Mouse (Mus musculus): Measurements from ENCODE around the gene Ptpre. TPM values are rescaled to one million over a fixed set of nuclear protein-coding genes. Genes with fewer than 3 reads are reported as not detected.

Gene Ptpre
- polyA plus RNA-seq, 1 experiment from 2014 or later: 2.7 TPM

GRCm38 (mm10) chr7:135594676-135595075 lies 57.4 kb downstream of the Ptpre start:
- Histone ChIP-seq H3K9me3 (replicated peaks) (no peaks in the 10 kb centered on the region), H3K4me1 (replicated peaks) (peaks cover 47% of the 10 kb centered on the region), H3K4me2 (no peak overlapping the region), H3K27ac (ENCODE audit: poor library complexity, severe bottlenecking) (no peak overlapping the region), H3K27me3 (replicated peaks) (peaks cover 36% of the 10 kb centered on the region), H3K36me3 (no peaks in the 10 kb centered on the region), H3K4me3 (no peak overlapping the region), H3K9ac (no peak overlapping the region)
- no peak for ATAC-seq (ENCODE audit: insufficient number of reproducible peaks, low FRiP score)
- 51% methylated on average over 7 of the region's 7 CpGs for WGBS

- Histone ChIP-seq H3K36me3 (no peaks in the 10 kb centered on the region), H3K9ac (no peak overlapping the region), H3K4me1 (replicated peaks) (peaks cover 47% of the 10 kb centered on the region), H3K27ac (ENCODE audit: poor library complexity, severe bottlenecking) (no peak overlapping the region), H3K4me2 (no peak overlapping the region), H3K4me3 (no peak overlapping the region), H3K9me3 (replicated peaks) (no peaks in the 10 kb centered on the region), H3K27me3 (replicated peaks) (peaks cover 30% of the 10 kb centered on the region)
- ATAC-seq (ENCODE audit: insufficient number of reproducible peaks, low FRiP score): no peak
- WGBS: 48% methylated on average over 5 of the region's 5 CpGs
Observed at GRCm38 (mm10) chr7:135595640-135596174, 58.4 kb downstream of the Ptpre start.

GRCm38 (mm10) chr7:135597006-135597405 lies 59.7 kb downstream of the Ptpre start:
- no peaks in the 10 kb centered on the region for H3K9me3 ChIP-seq (replicated peaks)
- no peak overlapping the region for H3K9ac ChIP-seq
- peaks cover 47% of the 10 kb centered on the region for H3K4me1 ChIP-seq (replicated peaks)
- ATAC-seq (ENCODE audit: insufficient number of reproducible peaks, low FRiP score): peak; percentile 67
- WGBS: 8% methylated on average over 9 of the region's 9 CpGs
- peak overlapping the region; percentile 48 for H3K4me2 ChIP-seq
- H3K27ac ChIP-seq (ENCODE audit: poor library complexity, severe bottlenecking): peak overlapping the region; percentile 44
- H3K36me3 ChIP-seq: no peaks in the 10 kb centered on the region
- H3K27me3 ChIP-seq (replicated peaks): peaks cover 21% of the 10 kb centered on the region
- 0 out of 2 replicates have a peak overlapping the region, but pooled peaks have one; percentile 2 for H3K4me3 ChIP-seq

GRCm38 (mm10) chr7:135597604-135598289 lies 60.5 kb downstream of the Ptpre start:
- ATAC-seq (ENCODE audit: insufficient number of reproducible peaks, low FRiP score): no peak
- H3K4me2 ChIP-seq: no peak overlapping the region
- WGBS: 37% methylated on average over 12 of the region's 12 CpGs

GRCm38 (mm10) chr7:135598303-135598855 lies 61.1 kb downstream of the Ptpre start:
- ATAC-seq (ENCODE audit: insufficient number of reproducible peaks, low FRiP score): no peak
- Histone ChIP-seq H3K4me3 (no peak overlapping the region), H3K27me3 (replicated peaks) (peaks cover 12% of the 10 kb centered on the region), H3K36me3 (no peaks in the 10 kb centered on the region), H3K4me1 (replicated peaks) (peaks cover 56% of the 10 kb centered on the region), H3K9me3 (replicated peaks) (no peaks in the 10 kb centered on the region), H3K9ac (no peak overlapping the region), H3K27ac (ENCODE audit: poor library complexity, severe bottlenecking) (no peak overlapping the region), H3K4me2 (no peak overlapping the region)
- 33% methylated on average over 7 of the region's 7 CpGs for WGBS

More at GRCm38 (mm10) chr7:135597604-135598289, 60.5 kb downstream of the Ptpre start:
- Histone ChIP-seq H3K4me3 (no peak overlapping the region), H3K4me1 (replicated peaks) (peaks cover 50% of the 10 kb centered on the region), H3K36me3 (no peaks in the 10 kb centered on the region), H3K9ac (no peak overlapping the region), H3K9me3 (replicated peaks) (no peaks in the 10 kb centered on the region), H3K27me3 (replicated peaks) (peaks cover 13% of the 10 kb centered on the region), H3K27ac (ENCODE audit: poor library complexity, severe bottlenecking) (peak overlapping the region; percentile 44; the same call in 1 of the 2 replicates)

GRCm38 (mm10) chr7:135600076-135600475 lies 62.8 kb downstream of the Ptpre start:
- H3K9ac ChIP-seq: no peak overlapping the region
- H3K27ac ChIP-seq (ENCODE audit: poor library complexity, severe bottlenecking): no peak overlapping the region
- H3K36me3 ChIP-seq: no peaks in the 10 kb centered on the region
- ATAC-seq (ENCODE audit: insufficient number of reproducible peaks, low FRiP score): no peak
- H3K4me2 ChIP-seq: no peak overlapping the region
- H3K9me3 ChIP-seq (replicated peaks): no peaks in the 10 kb centered on the region
- peaks cover 54% of the 10 kb centered on the region for H3K4me1 ChIP-seq (replicated peaks)
- peaks cover 14% of the 10 kb centered on the region for H3K27me3 ChIP-seq (replicated peaks)
- no peak overlapping the region for H3K4me3 ChIP-seq
- 60% methylated on average over 3 of the region's 3 CpGs for WGBS

- Histone ChIP-seq H3K9me3 (replicated peaks) (no peaks in the 10 kb centered on the region), H3K27me3 (replicated peaks) (peaks cover 14% of the 10 kb centered on the region; the same call in 1 of the 2 replicates), H3K4me1 (replicated peaks) (peaks cover 51% of the 10 kb centered on the region), H3K9ac (no peak overlapping the region), H3K36me3 (no peaks in the 10 kb centered on the region), H3K27ac (ENCODE audit: poor library complexity, severe bottlenecking) (no peak overlapping the region), H3K4me2 (no peak overlapping the region), H3K4me3 (no peak overlapping the region)
- ATAC-seq (ENCODE audit: insufficient number of reproducible peaks, low FRiP score): no peak
- 38% methylated on average over 8 of the region's 8 CpGs for WGBS
Observed at GRCm38 (mm10) chr7:135601607-135602006, 64.3 kb downstream of the Ptpre start.

GRCm38 (mm10) chr7:135602265-135602664 lies 65.0 kb downstream of the Ptpre start:
- Histone ChIP-seq H3K4me2 (no peak overlapping the region), H3K9ac (no peak overlapping the region), H3K27ac (ENCODE audit: poor library complexity, severe bottlenecking) (no peak overlapping the region), H3K4me3 (no peak overlapping the region), H3K9me3 (replicated peaks) (no peaks in the 10 kb centered on the region), H3K4me1 (replicated peaks) (peaks cover 44% of the 10 kb centered on the region), H3K36me3 (no peaks in the 10 kb centered on the region), H3K27me3 (replicated peaks) (peaks cover 14% of the 10 kb centered on the region; the same call in 1 of the 2 replicates)
- ATAC-seq (ENCODE audit: insufficient number of reproducible peaks, low FRiP score): no peak
- WGBS: 82% methylated on average over 6 of the region's 6 CpGs

- no peak overlapping the region for H3K4me2 ChIP-seq
- H3K27me3 ChIP-seq (replicated peaks): peaks cover 14% of the 10 kb centered on the region; the same call in 1 of the 2 replicates
- WGBS: 48% methylated on average over 5 of the region's 5 CpGs
- H3K4me3 ChIP-seq: no peak overlapping the region
- no peak for ATAC-seq (ENCODE audit: insufficient number of reproducible peaks, low FRiP score)
- peak overlapping the region; percentile 0; the same call in 1 of the 2 replicates for H3K27ac ChIP-seq (ENCODE audit: poor library complexity, severe bottlenecking)
- H3K9ac ChIP-seq: no peak overlapping the region
- peaks cover 37% of the 10 kb centered on the region for H3K4me1 ChIP-seq (replicated peaks)
- H3K9me3 ChIP-seq (replicated peaks): no peaks in the 10 kb centered on the region
- H3K36me3 ChIP-seq: no peaks in the 10 kb centered on the region
Observed at GRCm38 (mm10) chr7:135602881-135603523, 65.7 kb downstream of the Ptpre start.

- Histone ChIP-seq H3K27ac (ENCODE audit: poor library complexity, severe bottlenecking) (peak overlapping the region; percentile 79), H3K9ac (peak overlapping the region; percentile 47; the same call in 1 of the 2 replicates), H3K4me2 (peak overlapping the region; percentile 46), H3K4me3 (peak overlapping the region; percentile 10; the same call in 1 of the 2 replicates), H3K4me1 (replicated peaks) (peaks cover 43% of the 10 kb centered on the region), H3K36me3 (no peaks in the 10 kb centered on the region), H3K27me3 (replicated peaks) (peaks cover 10% of the 10 kb centered on the region; the same call in 1 of the 2 replicates), H3K9me3 (replicated peaks) (no peaks in the 10 kb centered on the region)
- ATAC-seq (ENCODE audit: insufficient number of reproducible peaks, low FRiP score): peak; percentile 76
- 34% methylated on average over 15 of the region's 15 CpGs for WGBS
Observed at GRCm38 (mm10) chr7:135605002-135605803, 67.9 kb downstream of the Ptpre start.

Measured in heart, embryonic 12.5 days (tissue).